Mouse (Mus musculus) brown adipose tissue, adult 24 weeks (tissue): ENCODE data around the gene Metrnl. TPM values are rescaled to one million over a fixed set of nuclear protein-coding genes. Genes with fewer than 3 reads are reported as not detected.

Experiments used
- H3K27ac ChIP-seq: fragments of 200-500 bp; replicated peaks from 2 replicates; pipeline ENCODE4 v1.5.1; 2012; ENCODE audit warnings: low read depth, mild to moderate bottlenecking, low read length
- H3K4me1 ChIP-seq: fragments of 200-500 bp; 2 replicates; pipeline ENCODE4 v1.6.1; 2012; ENCODE audit warnings: low read length, mixed read lengths; ENCODE audit not compliant: control insufficient read depth, insufficient read depth, insufficient read length
- H3K4me3 ChIP-seq: fragments of 200-500 bp; 2 replicates; pipeline ENCODE4 v1.5.1; 2012; ENCODE audit warnings: low read depth, mild to moderate bottlenecking, low read length, moderate library complexity; ENCODE audit not compliant: insufficient read depth
- polyA plus RNA-seq: library from polyadenylated mRNA; stranded (reverse); fragments of >200 nt; gene quantifications from 2 replicates; pipeline ENCODE4 v1.2.4, GENCODE M21; 2012; ENCODE audit not compliant: missing spikeins, insufficient read depth, insufficient read length

The Metrnl gene
- polyA plus RNA-seq, 1 experiment = 12.5 TPM

GRCm38 (mm10) chr11:121734892-121735291 lies 33.5 kb downstream of the Metrnl start:
- Histone ChIP-seq H3K27ac (no peak overlapping the region), H3K4me3 (no peak overlapping the region), H3K4me1 (no peaks in the 10 kb centered on the region)

DNA sequence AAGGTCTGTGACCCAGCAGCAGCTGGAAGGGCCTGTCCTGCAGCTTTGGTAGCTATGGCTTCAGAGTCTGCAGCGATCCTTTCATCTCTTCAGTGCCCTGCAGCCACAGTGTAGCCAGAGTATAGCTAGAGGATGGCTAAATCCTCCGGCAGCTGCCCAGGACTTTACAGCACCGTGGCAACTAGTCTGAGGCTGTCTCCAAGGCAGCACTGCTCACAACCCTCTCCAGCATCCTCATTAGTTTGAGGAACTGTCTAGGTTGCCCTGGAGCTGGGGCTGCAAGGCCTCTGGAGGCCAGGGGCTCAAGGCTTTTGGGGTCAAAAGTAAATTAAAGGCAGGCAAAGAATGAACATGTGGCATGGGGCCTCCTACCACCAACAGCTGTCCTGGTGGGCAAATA lies 37.3 kb downstream of the Metrnl start:
- H3K4me3 ChIP-seq = no peak overlapping the region
- no peak overlapping the region for H3K27ac ChIP-seq
- H3K4me1 ChIP-seq = peaks cover 4% of the 10 kb centered on the region

DNA sequence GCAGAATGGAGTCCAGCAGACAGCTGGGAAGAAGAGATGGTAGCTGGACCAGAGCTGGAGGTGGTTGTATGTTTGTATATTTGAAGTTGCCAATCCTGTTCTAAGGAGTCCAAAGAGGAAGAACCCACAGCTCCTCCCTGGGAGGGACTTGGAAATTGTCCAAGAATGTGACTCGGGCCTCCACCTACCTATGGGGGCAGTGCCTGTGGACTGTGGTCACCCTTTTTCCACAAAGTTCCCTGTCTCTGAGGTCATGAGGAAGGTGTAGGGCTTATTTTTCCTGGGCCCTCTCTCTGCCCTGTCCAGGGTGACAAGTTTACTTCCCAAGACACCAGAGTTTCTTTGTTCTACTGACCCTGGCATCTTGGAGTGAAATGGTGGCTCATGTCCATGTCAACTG lies 39.6 kb downstream of the Metrnl start:
- H3K27ac ChIP-seq = peak overlapping the region; percentile 41; the same call in 1 of the 2 replicates
- H3K4me3 ChIP-seq = no peak overlapping the region
- peaks cover 6% of the 10 kb centered on the region for H3K4me1 ChIP-seq

DNA sequence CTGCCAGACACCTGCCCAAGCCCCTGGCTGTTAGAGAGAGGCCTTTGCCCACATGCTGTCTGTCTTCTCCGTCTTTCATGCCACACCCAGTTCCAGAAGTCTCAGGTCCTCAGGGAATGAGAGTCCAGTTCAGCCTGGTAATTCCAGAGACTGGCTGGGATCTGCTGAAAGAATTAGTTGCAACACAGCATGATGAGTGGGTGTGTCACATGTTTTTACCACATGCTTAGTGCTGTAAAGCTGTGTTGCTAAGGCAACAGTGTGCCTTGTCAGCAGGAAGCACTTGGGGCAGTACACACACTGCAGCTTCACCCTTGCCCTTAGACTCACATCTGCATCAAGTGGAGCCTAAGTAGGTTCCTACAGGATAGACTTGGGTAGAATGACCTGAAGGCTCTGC lies 40.1 kb downstream of the Metrnl start:
- peaks cover 6% of the 10 kb centered on the region for H3K4me1 ChIP-seq
- H3K27ac ChIP-seq = peak overlapping the region; percentile 41; the same call in 1 of the 2 replicates
- H3K4me3 ChIP-seq = no peak overlapping the region

DNA sequence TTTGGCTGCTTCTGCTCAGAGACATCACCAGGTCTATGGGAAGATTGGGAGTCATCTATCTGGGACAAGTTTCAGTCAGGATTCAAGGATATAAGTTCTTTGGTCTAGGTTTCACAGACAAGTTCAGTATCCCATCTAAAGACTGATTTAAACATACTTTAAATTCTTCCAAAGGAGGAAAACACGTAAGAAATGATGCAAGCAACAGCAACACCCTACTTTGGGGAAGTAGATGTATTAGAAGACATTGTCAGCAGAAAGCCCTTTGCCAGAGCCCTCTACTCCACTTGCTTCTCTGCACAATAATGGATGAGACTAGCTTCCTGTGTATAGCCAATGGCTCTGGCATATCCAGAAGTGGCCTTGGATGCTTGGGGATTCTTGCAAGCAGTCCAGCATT lies 41.8 kb downstream of the Metrnl start:
- H3K4me3 ChIP-seq = no peak overlapping the region
- H3K4me1 ChIP-seq = peaks cover 6% of the 10 kb centered on the region
- peak overlapping the region; percentile 81 for H3K27ac ChIP-seq

DNA sequence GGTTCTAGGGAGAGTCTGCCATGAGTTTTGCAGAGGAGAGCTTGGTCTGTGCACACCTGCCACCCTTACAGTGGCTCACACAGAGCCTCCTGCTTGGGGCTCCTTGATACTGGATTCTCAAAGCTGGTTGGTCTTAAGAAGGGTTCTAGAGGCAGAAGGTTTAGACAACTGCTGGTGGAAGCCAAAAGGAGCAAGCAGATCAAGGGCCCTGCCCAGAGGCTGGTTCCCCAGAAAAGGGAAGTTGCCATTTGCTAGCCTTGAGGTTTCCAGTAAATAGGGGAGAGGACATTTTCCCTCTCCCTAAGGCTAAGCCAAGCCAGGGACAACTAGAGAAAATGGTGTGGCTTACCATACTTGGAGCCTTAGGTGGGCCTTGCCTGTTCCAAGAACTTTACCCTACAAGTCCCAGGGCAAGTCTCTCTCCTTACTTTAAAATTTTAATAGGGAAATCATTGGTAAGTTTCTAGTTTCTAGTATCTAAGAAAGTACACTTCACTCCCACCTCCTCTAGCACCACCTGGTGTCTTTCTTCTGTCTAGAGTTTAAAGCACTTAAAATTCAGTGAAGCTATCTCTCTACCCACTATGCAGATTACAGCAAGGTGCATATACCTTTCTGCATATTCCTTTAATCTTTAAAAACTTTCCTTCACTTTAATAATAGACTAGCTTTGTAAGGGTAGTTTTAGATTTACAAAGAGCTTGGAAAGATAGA lies 42.7 kb downstream of the Metrnl start:
- Histone ChIP-seq H3K4me3 (no peak overlapping the region), H3K27ac (peak overlapping the region; percentile 81), H3K4me1 (peaks cover 6% of the 10 kb centered on the region)

DNA sequence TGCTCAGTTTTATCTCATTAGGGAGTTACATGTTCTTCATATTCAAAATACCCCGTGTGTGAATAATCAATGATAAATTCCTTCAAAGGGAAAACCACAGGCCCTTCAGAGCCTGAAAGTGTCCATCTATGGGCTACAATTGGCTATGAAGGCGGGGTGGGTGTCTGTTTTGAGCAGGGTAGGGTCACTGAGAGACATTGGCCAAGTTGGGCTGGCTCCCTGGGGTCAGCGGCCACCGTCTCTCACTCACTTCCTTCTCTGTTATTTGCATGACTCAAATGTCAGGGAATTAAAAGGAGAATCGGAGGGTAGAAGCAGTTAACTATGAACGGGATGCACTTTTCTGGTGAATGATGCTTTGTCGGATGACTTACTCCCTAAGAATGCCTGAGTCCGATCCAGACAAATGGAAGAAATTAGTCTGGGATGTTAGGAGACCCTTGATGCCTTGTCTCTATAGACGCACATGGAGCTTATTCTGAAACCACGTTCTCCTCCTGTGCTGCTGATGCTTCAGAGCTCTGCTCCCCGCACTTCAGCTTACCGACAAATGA lies 45.7 kb downstream of the Metrnl start:
- H3K27ac ChIP-seq = peak overlapping the region; percentile 18
- H3K4me3 ChIP-seq = no peak overlapping the region
- peaks cover 3% of the 10 kb centered on the region; the same call in 1 of the 2 replicates for H3K4me1 ChIP-seq

GRCm38 (mm10) chr11:121748003-121748684 lies 46.8 kb downstream of the Metrnl start:
- H3K4me1 ChIP-seq = peaks cover 3% of the 10 kb centered on the region; the same call in 1 of the 2 replicates
- no peak overlapping the region for H3K4me3 ChIP-seq
- peak overlapping the region; percentile 58; the same call in 1 of the 2 replicates for H3K27ac ChIP-seq

Other genes starting within 250 kb of the Metrnl start
- gene Tbcd, start 249.6 kb upstream of the Metrnl start, polyA plus RNA-seq = 15.3 and 19.6 TPM in 2 replicates
- not detected in 2 replicates for gene Zfp750, start 182.2 kb upstream of the Metrnl start, polyA plus RNA-seq
- gene B3gntl1, start 28.4 kb upstream of the Metrnl start, polyA plus RNA-seq = 2.0 and 3.0 TPM in 2 replicates
- gene Ptchd3, start 128.7 kb downstream of the Metrnl start, polyA plus RNA-seq = not detected in 2 replicates